Mouse (Mus musculus) limb, embryonic 14.5 days (tissue): ENCODE data around the gene Rab6b. TPM values are rescaled to one million over a fixed set of nuclear protein-coding genes. Genes with fewer than 3 reads are reported as not detected.
"Not testable (repeated sequence)": the region's sequence is repeated elsewhere in the genome, so short reads cannot be mapped to it uniquely, and the experiment has no call there.

Experiments
- ATAC-seq: fragments of 200-750 bp; cut with Nextera tagmentation; 2 replicates; pipeline ENCODE4 v1.8.0; 2017; ENCODE audit warnings: low read depth, moderate number of reproducible peaks, moderate TSS enrichment; ENCODE audit not compliant: low FRiP score
- DNase-seq: peaks from one replicate; pipeline ENCODE4 v3.0.0-alpha.2; 2015; ENCODE audit warnings: low spot score
- H3K27ac ChIP-seq: fragments of 300-500 bp; sonication (generic); replicated peaks from 2 replicates; pipeline ENCODE4 v1.5.1; 2014; ENCODE audit warnings: low read depth, mild to moderate bottlenecking, low read length, moderate library complexity, mixed read lengths
- H3K27me3 ChIP-seq: fragments of 300-500 bp; sonication (generic); 2 replicates; pipeline ENCODE4 v1.6.1; 2014; ENCODE audit warnings: low read length, mixed read lengths; ENCODE audit not compliant: control insufficient read depth, insufficient read depth
- H3K36me3 ChIP-seq: fragments of 300-500 bp; sonication (generic); 2 replicates; pipeline ENCODE4 v1.6.1; 2014; ENCODE audit warnings: mild to moderate bottlenecking, low read length, moderate library complexity, mixed read lengths; ENCODE audit not compliant: control insufficient read depth, insufficient read depth
- H3K4me1 ChIP-seq: fragments of 300-500 bp; sonication (generic); 2 replicates; pipeline ENCODE4 v1.6.1; 2014; ENCODE audit warnings: antibody characterized with exemption, low read length, mixed read lengths; ENCODE audit not compliant: control insufficient read depth, insufficient read depth
- H3K4me2 ChIP-seq: fragments of 300-500 bp; sonication (generic); replicated peaks from 2 replicates; pipeline ENCODE4 v1.6.1; 2014; ENCODE audit warnings: low read depth, mild to moderate bottlenecking, low read length, moderate library complexity; ENCODE audit not compliant: severe bottlenecking
- H3K4me3 ChIP-seq: fragments of 300-500 bp; sonication (generic); replicated peaks from 2 replicates; pipeline ENCODE4 v1.5.1; 2014; ENCODE audit warnings: low read length
- H3K9ac ChIP-seq: fragments of 300-500 bp; sonication (generic); 2 replicates; pipeline ENCODE4 v1.6.1; 2014; ENCODE audit warnings: mild to moderate bottlenecking, low read depth, low read length, moderate library complexity; ENCODE audit not compliant: severe bottlenecking
- H3K9me3 ChIP-seq: fragments of 300-500 bp; sonication (generic); 2 replicates; pipeline ENCODE4 v1.6.1; 2016; ENCODE audit warnings: low read length; ENCODE audit not compliant: control insufficient read depth
- POLR2A ChIP-seq: fragments of 200-500 bp; IDR thresholded peaks from 2 replicates; pipeline ENCODE4 v1.8.0; 2012; ENCODE audit warnings: inconsistent platforms, mild to moderate bottlenecking, moderate library complexity, borderline replicate concordance; ENCODE audit not compliant: insufficient read depth, insufficient read length; ENCODE audit errors: extremely low read depth
- WGBS: fragments of 180-500 bp; shearing (Covaris S2); extraction: QIAGEN DNeasy Blood & Tissue Kit; methylation state at CpG from one replicate; pipeline ENCODE4 v1.1.7; 2014; 5-methylcytosine and 5-hydroxymethylcytosine counted together
- polyA plus RNA-seq, 2 experiments: library from polyadenylated mRNA; depleted of rRNA in 1 of 2; stranded (reverse) in 1 of 2; unstranded in 1 of 2; fragments of >200 nt; fragmentation: Nextera tagmentation in 1 of 2; extraction: Ambion mirVana in 1 of 2; gene quantifications; 2 replicates each; pipeline versions ENCODE4 v1.2.1 to v1.2.3; 2012 to 2014

The Rab6b gene
- polyA plus RNA-seq, 2 experiments = 4.2 to 8.1 TPM

DNA sequence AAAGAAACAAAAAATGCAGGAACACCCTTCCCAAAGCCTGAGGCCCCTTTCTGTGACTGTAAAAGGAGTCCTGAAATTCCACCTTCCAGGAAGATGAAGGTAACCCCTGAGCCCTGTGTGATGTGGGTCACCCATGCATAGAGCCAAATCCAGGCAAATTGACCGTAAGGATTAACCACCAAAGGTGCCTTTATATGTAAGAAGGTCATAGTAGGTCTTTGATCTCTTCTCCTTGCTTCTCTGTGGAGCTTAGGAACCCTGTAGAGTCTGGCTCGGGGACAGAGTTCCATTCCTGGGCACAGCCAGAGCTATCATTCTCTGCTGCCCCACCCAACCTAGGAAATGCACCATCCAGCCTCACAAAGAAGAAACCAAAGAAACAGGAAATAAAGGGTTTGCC lies 22.9 kb upstream of the Rab6b start:
- no peak overlapping the region for H3K9ac ChIP-seq
- no peak overlapping the region for H3K27ac ChIP-seq
- WGBS = 69% methylated on average over 2 of the region's 2 CpGs
- H3K36me3 ChIP-seq = no peaks in the 10 kb centered on the region
- no peak overlapping the region for H3K4me3 ChIP-seq
- DNase-seq (no peak), ATAC-seq (no peak)
- TF ChIP-seq POLR2A = no peak
- H3K9me3 ChIP-seq = no peaks in the 10 kb centered on the region
- H3K4me2 ChIP-seq = no peak overlapping the region
- no peaks in the 10 kb centered on the region for H3K27me3 ChIP-seq
- H3K4me1 ChIP-seq = peaks cover 6% of the 10 kb centered on the region; the same call in 1 of the 2 replicates

GRCm38 (mm10) chr9:103090116-103090875 lies 21.3 kb upstream of the Rab6b start:
- H3K4me1 ChIP-seq = peaks cover 6% of the 10 kb centered on the region; the same call in 1 of the 2 replicates
- no peak overlapping the region for H3K27ac ChIP-seq
- no peak overlapping the region for H3K4me3 ChIP-seq
- H3K4me2 ChIP-seq = no peak overlapping the region
- H3K9ac ChIP-seq = no peak overlapping the region
- TF ChIP-seq POLR2A = no peak
- no peaks in the 10 kb centered on the region for H3K27me3 ChIP-seq
- 80% methylated on average over 9 of the region's 9 CpGs for WGBS
- no peaks in the 10 kb centered on the region for H3K36me3 ChIP-seq
- no peaks in the 10 kb centered on the region for H3K9me3 ChIP-seq
- DNase-seq = no peak
- no peak for ATAC-seq

DNA sequence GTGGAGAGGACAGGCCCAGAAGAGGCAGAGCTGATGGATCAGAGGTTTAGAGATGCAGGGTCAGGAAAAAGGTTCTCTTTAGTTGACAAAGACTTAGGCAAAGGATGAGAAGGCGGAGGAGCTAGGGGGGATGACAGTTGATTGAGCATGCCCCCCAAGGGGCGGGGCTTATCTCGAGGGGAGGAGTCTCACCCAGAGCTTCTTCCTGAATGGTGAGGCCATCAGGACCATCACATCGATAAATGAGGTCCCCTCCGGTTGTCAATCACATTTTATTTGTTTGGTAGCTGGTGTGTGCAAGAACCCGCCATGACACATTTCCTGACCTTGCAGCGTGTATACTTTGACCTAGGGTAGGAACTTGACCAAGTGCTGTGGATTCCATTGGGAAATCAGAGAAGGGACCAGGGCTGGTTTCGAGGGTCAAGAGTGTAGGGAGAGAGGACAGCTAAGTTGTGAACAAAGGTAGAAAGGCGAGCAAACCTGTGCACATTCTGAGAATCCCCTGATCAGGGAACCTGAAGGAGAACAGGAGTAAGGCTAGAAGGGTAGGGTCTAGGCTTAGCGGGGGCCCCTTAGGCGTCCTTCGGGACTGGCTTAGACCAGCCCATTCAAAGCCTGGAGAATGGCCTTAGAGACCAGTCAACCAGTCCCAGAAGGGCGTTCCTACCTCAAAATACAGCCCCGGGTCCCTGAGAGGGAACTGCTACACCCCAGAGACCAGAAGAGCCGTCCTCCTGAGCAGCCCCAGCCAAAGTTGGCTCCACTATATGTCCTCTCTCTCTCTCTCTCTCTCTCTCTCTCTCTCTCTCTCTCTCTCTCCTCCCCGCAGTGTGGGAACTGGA lies 20.3 kb upstream of the Rab6b start:
- DNase-seq (no peak), ATAC-seq (no peak)
- H3K4me2 ChIP-seq = peak overlapping the region; percentile 86; the same call in 1 of the 2 replicates
- no peaks in the 10 kb centered on the region for H3K36me3 ChIP-seq
- no peaks in the 10 kb centered on the region for H3K27me3 ChIP-seq
- H3K4me3 ChIP-seq = no peak overlapping the region
- H3K9me3 ChIP-seq = no peaks in the 10 kb centered on the region
- no peak overlapping the region for H3K9ac ChIP-seq
- TF ChIP-seq POLR2A = no peak
- no peak overlapping the region for H3K27ac ChIP-seq
- peaks cover 6% of the 10 kb centered on the region; the same call in 1 of the 2 replicates for H3K4me1 ChIP-seq
- 81% methylated on average over 16 of the region's 16 CpGs for WGBS

GRCm38 (mm10) chr9:103092248-103092647 lies 19.3 kb upstream of the Rab6b start:
- 0 out of 2 replicates have a peak, but pooled peaks have one; percentile 13 for TF ChIP-seq POLR2A
- no peaks in the 10 kb centered on the region for H3K9me3 ChIP-seq
- 0% methylated on average over 16 of the region's 19 CpGs for WGBS
- H3K27ac ChIP-seq = no peak overlapping the region
- peak overlapping the region; percentile 86 for H3K4me2 ChIP-seq
- peak; percentile 90 for ATAC-seq
- peak overlapping the region; percentile 55 for H3K9ac ChIP-seq
- no peaks in the 10 kb centered on the region for H3K27me3 ChIP-seq
- no peaks in the 10 kb centered on the region for H3K36me3 ChIP-seq
- H3K4me3 ChIP-seq = peak overlapping the region; percentile 44
- DNase-seq = peak; percentile 81
- peaks cover 6% of the 10 kb centered on the region; the same call in 1 of the 2 replicates for H3K4me1 ChIP-seq

DNA sequence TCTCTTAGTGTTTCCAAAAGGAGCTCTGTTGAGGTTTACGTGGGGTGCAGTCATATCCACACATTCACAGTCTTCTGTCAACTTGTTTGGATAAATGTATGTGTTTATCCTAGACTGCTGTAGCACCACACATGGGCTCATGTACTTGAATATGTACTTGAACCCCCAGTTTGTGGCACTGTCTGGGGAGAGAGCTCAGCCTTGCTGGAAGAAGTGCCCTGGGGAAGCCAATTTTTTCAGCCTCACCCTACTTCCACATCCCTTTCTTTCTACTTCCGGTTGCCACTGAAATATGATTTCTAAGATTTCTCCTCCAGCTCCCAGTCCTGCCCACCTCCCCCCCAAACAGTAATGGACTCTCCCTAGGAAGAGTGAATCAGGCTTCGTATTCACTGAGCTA lies 17.9 kb upstream of the Rab6b start:
- Histone ChIP-seq H3K4me1 (peaks cover 6% of the 10 kb centered on the region; the same call in 1 of the 2 replicates), H3K27ac (no peak overlapping the region), H3K9me3 (no peaks in the 10 kb centered on the region), H3K4me3 (no peak overlapping the region), H3K9ac (no peak overlapping the region), H3K4me2 (no peak overlapping the region), H3K27me3 (no peaks in the 10 kb centered on the region), H3K36me3 (no peaks in the 10 kb centered on the region)
- ATAC-seq = no peak
- WGBS = 84% methylated on average over 3 of the region's 3 CpGs
- DNase-seq = no peak
- TF ChIP-seq POLR2A = no peak

DNA sequence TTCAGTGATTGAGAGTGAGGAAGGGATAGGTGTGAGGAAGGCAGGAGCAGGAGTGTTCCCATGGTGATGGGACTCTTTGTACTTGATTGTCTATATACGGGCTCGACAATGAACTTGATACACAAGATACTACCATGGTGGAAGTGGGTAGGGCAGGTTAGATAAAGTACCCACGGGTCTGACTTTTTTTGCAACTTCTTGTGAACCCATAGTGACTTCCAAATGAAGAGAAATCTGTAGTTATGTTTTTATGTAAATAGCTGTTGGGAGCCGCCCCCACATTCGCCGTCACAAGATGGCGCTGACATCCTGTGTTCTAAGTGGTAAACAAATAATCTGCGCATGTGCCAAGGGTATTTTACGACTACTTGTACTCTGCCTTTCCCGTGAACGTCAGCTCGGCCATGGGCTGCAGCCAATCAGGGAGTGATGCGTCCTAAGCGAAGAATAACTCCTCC lies 3.2 kb upstream of the Rab6b start:
- not testable (repeated sequence) for H3K9me3 ChIP-seq, H3K36me3 ChIP-seq, DNase-seq
- 18% methylated on average over 8 of the region's 14 CpGs for WGBS
- Histone ChIP-seq H3K27me3 (peaks cover 26% of the 10 kb centered on the region), H3K4me1 (peaks cover 12% of the 10 kb centered on the region), H3K4me3 (peak overlapping the region; percentile 41), H3K9ac (peak overlapping the region; percentile 45), H3K27ac (peak overlapping the region; percentile 55; the same call in 1 of the 2 replicates), H3K4me2 (peak overlapping the region; percentile 49; the same call in 1 of the 2 replicates)
- peak; percentile 67 for ATAC-seq
